Mouse (Mus musculus): ENCODE measurements around the gene Cpox. TPM values are rescaled to one million over a fixed set of nuclear protein-coding genes. Genes with fewer than 3 reads are reported as not detected.

The Cpox gene
- polyA plus RNA-seq, 1 experiment from 2014 or later = 29.6 TPM

GRCm38 (mm10) chr16:58738800-58739199 lies 68.7 kb downstream of the Cpox start:
- no peak for ATAC-seq (ENCODE audit: low FRiP score, low TSS enrichment)
- H3K9ac ChIP-seq (ENCODE audit: low read depth, low read length) = no peak overlapping the region
- no peaks in the 10 kb centered on the region for H3K4me1 ChIP-seq (ENCODE audit: control insufficient read depth, insufficient read depth, low read length)
- no peak overlapping the region for H3K4me3 ChIP-seq (ENCODE audit: low read length)
- no peak overlapping the region for H3K4me2 ChIP-seq (replicated peaks; ENCODE audit: low read depth, low read length)
- peaks cover 13% of the 10 kb centered on the region; the same call in 1 of the 2 replicates for H3K36me3 ChIP-seq (ENCODE audit: control insufficient read depth, insufficient read depth, low read length)
- no peaks in the 10 kb centered on the region for H3K9me3 ChIP-seq (ENCODE audit: control insufficient read depth, low read length)
- H3K27ac ChIP-seq (ENCODE audit: low read depth, low read length) = no peak overlapping the region
- no peaks in the 10 kb centered on the region for H3K27me3 ChIP-seq (ENCODE audit: control insufficient read depth, insufficient read depth, low read length)
- WGBS = 88% methylated on average over 1 of the region's 1 CpGs

GRCm38 (mm10) chr16:58740751-58741150 lies 70.7 kb downstream of the Cpox start:
- no peaks in the 10 kb centered on the region for H3K4me1 ChIP-seq (ENCODE audit: control insufficient read depth, insufficient read depth, low read length)
- no peaks in the 10 kb centered on the region for H3K27me3 ChIP-seq (ENCODE audit: control insufficient read depth, insufficient read depth, low read length)
- H3K9me3 ChIP-seq (ENCODE audit: control insufficient read depth, low read length) = no peaks in the 10 kb centered on the region
- H3K4me3 ChIP-seq (ENCODE audit: low read length) = no peak overlapping the region
- no peak overlapping the region for H3K4me2 ChIP-seq (replicated peaks; ENCODE audit: low read depth, low read length)
- no peak overlapping the region for H3K9ac ChIP-seq (ENCODE audit: low read depth, low read length)
- WGBS = 90% methylated on average over 5 of the region's 5 CpGs
- no peak overlapping the region for H3K27ac ChIP-seq (ENCODE audit: low read depth, low read length)
- H3K36me3 ChIP-seq (ENCODE audit: control insufficient read depth, insufficient read depth, low read length) = peaks cover 1% of the 10 kb centered on the region; the same call in 1 of the 2 replicates
- ATAC-seq (ENCODE audit: low FRiP score, low TSS enrichment) = no peak

GRCm38 (mm10) chr16:58746715-58747114 lies 76.6 kb downstream of the Cpox start:
- Histone ChIP-seq H3K4me1 (ENCODE audit: control insufficient read depth, insufficient read depth, low read length) (no peaks in the 10 kb centered on the region), H3K27me3 (ENCODE audit: control insufficient read depth, insufficient read depth, low read length) (no peaks in the 10 kb centered on the region), H3K9me3 (ENCODE audit: control insufficient read depth, low read length) (no peaks in the 10 kb centered on the region), H3K4me3 (ENCODE audit: low read length) (no peak overlapping the region), H3K4me2 (replicated peaks; ENCODE audit: low read depth, low read length) (no peak overlapping the region), H3K36me3 (ENCODE audit: control insufficient read depth, insufficient read depth, low read length) (no peaks in the 10 kb centered on the region), H3K9ac (ENCODE audit: low read depth, low read length) (no peak overlapping the region), H3K27ac (ENCODE audit: low read depth, low read length) (no peak overlapping the region)
- no peak for ATAC-seq (ENCODE audit: low FRiP score, low TSS enrichment)
- WGBS = 71% methylated on average over 4 of the region's 4 CpGs

GRCm38 (mm10) chr16:58751314-58751713 lies 81.2 kb downstream of the Cpox start:
- no peak for ATAC-seq (ENCODE audit: low FRiP score, low TSS enrichment)
- no peak overlapping the region for H3K4me3 ChIP-seq (ENCODE audit: low read length)
- no peak overlapping the region for H3K9ac ChIP-seq (ENCODE audit: low read depth, low read length)
- H3K27me3 ChIP-seq (ENCODE audit: control insufficient read depth, insufficient read depth, low read length) = no peaks in the 10 kb centered on the region
- H3K9me3 ChIP-seq (ENCODE audit: control insufficient read depth, low read length) = no peaks in the 10 kb centered on the region
- no peaks in the 10 kb centered on the region for H3K4me1 ChIP-seq (ENCODE audit: control insufficient read depth, insufficient read depth, low read length)
- 36% methylated on average over 1 of the region's 1 CpGs for WGBS
- H3K27ac ChIP-seq (ENCODE audit: low read depth, low read length) = no peak overlapping the region
- H3K36me3 ChIP-seq (ENCODE audit: control insufficient read depth, insufficient read depth, low read length) = no peaks in the 10 kb centered on the region
- H3K4me2 ChIP-seq (replicated peaks; ENCODE audit: low read depth, low read length) = no peak overlapping the region

- Histone ChIP-seq H3K4me3 (ENCODE audit: low read length) (no peak overlapping the region), H3K9ac (ENCODE audit: low read depth, low read length) (no peak overlapping the region), H3K9me3 (ENCODE audit: control insufficient read depth, low read length) (no peaks in the 10 kb centered on the region), H3K4me2 (replicated peaks; ENCODE audit: low read depth, low read length) (no peak overlapping the region), H3K27me3 (ENCODE audit: control insufficient read depth, insufficient read depth, low read length) (no peaks in the 10 kb centered on the region), H3K4me1 (ENCODE audit: control insufficient read depth, insufficient read depth, low read length) (no peaks in the 10 kb centered on the region), H3K27ac (ENCODE audit: low read depth, low read length) (no peak overlapping the region), H3K36me3 (ENCODE audit: control insufficient read depth, insufficient read depth, low read length) (no peaks in the 10 kb centered on the region)
- ATAC-seq (ENCODE audit: low FRiP score, low TSS enrichment) = no peak
Observed at GRCm38 (mm10) chr16:58756191-58756590, 86.1 kb downstream of the Cpox start.

GRCm38 (mm10) chr16:58763076-58763475 lies 93.0 kb downstream of the Cpox start, which contains the start of gene Olfr172:
Olfr172 (minus strand) TSS chr16:58763176.
- Histone ChIP-seq H3K27ac (ENCODE audit: low read depth, low read length) (no peak within 1 kb of the TSS), H3K4me2 (replicated peaks; ENCODE audit: low read depth, low read length) (no peak within 1 kb of the TSS), H3K4me1 (ENCODE audit: control insufficient read depth, insufficient read depth, low read length) (no peaks in the 10 kb centered on the region), H3K27me3 (ENCODE audit: control insufficient read depth, insufficient read depth, low read length) (no peaks in the 10 kb centered on the region), H3K9ac (ENCODE audit: low read depth, low read length) (no peak within 1 kb of the TSS), H3K36me3 (ENCODE audit: control insufficient read depth, insufficient read depth, low read length) (no peaks in the 10 kb centered on the region), H3K4me3 (ENCODE audit: low read length) (no peak within 1 kb of the TSS), H3K9me3 (ENCODE audit: control insufficient read depth, low read length) (no peaks in the 10 kb centered on the region)
- 76% methylated on average over 1 of the region's 1 CpGs for WGBS
- ATAC-seq (ENCODE audit: low FRiP score, low TSS enrichment) = no peak

Small RNA genes within 50 kb of the gene (microRNA-seq; reads per million reads assigned to microRNA genes)
- gene Gm27564 = not detected

Other genes starting within 250 kb of the Cpox start
- gene St3gal6, start 146.0 kb upstream of the Cpox start, polyA plus RNA-seq (2014; fragmentation: Nextera tagmentation; extraction: Ambion mirVana) = 46.9 and 56.9 TPM in 2 replicates
- gene Gm813, start 53.3 kb upstream of the Cpox start, polyA plus RNA-seq (2014; fragmentation: Nextera tagmentation; extraction: Ambion mirVana) = not detected in 2 replicates
- gene E330017A01Rik, start 31.6 kb upstream of the Cpox start, polyA plus RNA-seq (2014; fragmentation: Nextera tagmentation; extraction: Ambion mirVana) = 0.17 and 0.39 TPM in 2 replicates
- 0.11 TPM in 1 of 2 replicates, not detected in the other for gene Gpr15, start 48.8 kb downstream of the Cpox start, polyA plus RNA-seq (2014; fragmentation: Nextera tagmentation; extraction: Ambion mirVana)
- 106 and 125 TPM in 2 replicates for gene Cldnd1, start 57.6 kb downstream of the Cpox start, polyA plus RNA-seq (2014; fragmentation: Nextera tagmentation; extraction: Ambion mirVana)
- not detected in 2 replicates for gene Olfr172, start 92.9 kb downstream of the Cpox start, polyA plus RNA-seq (2014; fragmentation: Nextera tagmentation; extraction: Ambion mirVana)
- gene Olfr173, start 130.0 kb downstream of the Cpox start, polyA plus RNA-seq (2014; fragmentation: Nextera tagmentation; extraction: Ambion mirVana) = not detected in 2 replicates
- not detected in 2 replicates for gene Olfr175-ps1, start 156.5 kb downstream of the Cpox start, polyA plus RNA-seq (2014; fragmentation: Nextera tagmentation; extraction: Ambion mirVana)
- not detected in 2 replicates for gene Olfr177, start 204.5 kb downstream of the Cpox start, polyA plus RNA-seq (2014; fragmentation: Nextera tagmentation; extraction: Ambion mirVana)
- not detected in 2 replicates for gene Olfr178, start 221.8 kb downstream of the Cpox start, polyA plus RNA-seq (2014; fragmentation: Nextera tagmentation; extraction: Ambion mirVana)